Mouse (Mus musculus) cerebellum, adult 9-11 months (tissue): ENCODE data around the gene Nprl3.
A peak's percentile ranks its signal among the peaks of the same experiment; 100 is the strongest.
"Not testable (repeated sequence)": the region's sequence is repeated elsewhere in the genome, so short reads cannot be mapped to it uniquely, and the experiment has no call there.

ENCODE experiments used
- DNase-seq: peaks from one replicate; pipeline ENCODE4 v3.0.0; 2022

Gene Nprl3

GRCm38 (mm10) chr11:32267188-32267884 lies at the start of gene Nprl3:
Gene Nprl3, minus strand, starts transcription at chr11:32267707.
- peak; percentile 95 for DNase-seq

GRCm38 (mm10) chr11:32316009-32316408 lies 48.5 kb upstream of the Nprl3 start:
- DNase-seq, result no peak

- DNase-seq, result no peak
Observed at GRCm38 (mm10) chr11:32309928-32310327, 42.4 kb upstream of the Nprl3 start.

GRCm38 (mm10) chr11:32309446-32309845 lies 41.9 kb upstream of the Nprl3 start:
- no peak for DNase-seq

- no peak for DNase-seq
Observed at GRCm38 (mm10) chr11:32307006-32307405, 39.5 kb upstream of the Nprl3 start.

- no peak for DNase-seq
Observed at GRCm38 (mm10) chr11:32303455-32303854, 35.9 kb upstream of the Nprl3 start.

GRCm38 (mm10) chr11:32302824-32303419 lies 35.4 kb upstream of the Nprl3 start:
- DNase-seq, result no peak

- no peak for DNase-seq
Observed at GRCm38 (mm10) chr11:32301506-32301905, 34.0 kb upstream of the Nprl3 start.

GRCm38 (mm10) chr11:32300279-32301267 lies 33.1 kb upstream of the Nprl3 start:
- no peak for DNase-seq

- peak; percentile 40 for DNase-seq
Observed at GRCm38 (mm10) chr11:32299865-32300264, 32.4 kb upstream of the Nprl3 start, which contains the start of gene Hbq1a. Gene Hbq1a, plus strand, starts transcription at chr11:32300069.

GRCm38 (mm10) chr11:32298532-32298918 lies 31.0 kb upstream of the Nprl3 start:
- no peak for DNase-seq

GRCm38 (mm10) chr11:32297866-32298531 lies 30.5 kb upstream of the Nprl3 start:
- no peak for DNase-seq

GRCm38 (mm10) chr11:32297417-32297816 lies 29.9 kb upstream of the Nprl3 start:
- DNase-seq, result not testable (repeated sequence)

- not testable (repeated sequence) for DNase-seq
Observed at GRCm38 (mm10) chr11:32296203-32296602, 28.7 kb upstream of the Nprl3 start, which contains the start of gene Hba-a2. Gene Hba-a2, plus strand, starts transcription at chr11:32296489.

- not testable (repeated sequence) for DNase-seq
Observed at GRCm38 (mm10) chr11:32293479-32293878, 26.0 kb upstream of the Nprl3 start.

GRCm38 (mm10) chr11:32292819-32293218 lies 25.3 kb upstream of the Nprl3 start:
- DNase-seq, result not testable (repeated sequence)

GRCm38 (mm10) chr11:32287493-32287825 lies 20.0 kb upstream of the Nprl3 start:
- no peak for DNase-seq

GRCm38 (mm10) chr11:32286695-32287492 lies 19.4 kb upstream of the Nprl3 start, which contains the start of gene Hbq1b:
Gene Hbq1b, plus strand, starts transcription at chr11:32286965.
- peak; percentile 75 for DNase-seq

- not testable (repeated sequence) for DNase-seq
Observed at GRCm38 (mm10) chr11:32285887-32286286, 18.4 kb upstream of the Nprl3 start.

- DNase-seq, result no peak
Observed at GRCm38 (mm10) chr11:32285031-32285775, 17.7 kb upstream of the Nprl3 start.

GRCm38 (mm10) chr11:32284582-32284981 lies 17.1 kb upstream of the Nprl3 start:
- not testable (repeated sequence) for DNase-seq
